Mouse (Mus musculus) kidney, embryonic 16.5 days (tissue): ENCODE measurements around the gene Tnr. TPM values are rescaled to one million over a fixed set of nuclear protein-coding genes. Genes with fewer than 3 reads are reported as not detected.

Source experiments
- ATAC-seq: fragments of 200-750 bp; cut with Nextera tagmentation; 2 replicates; pipeline ENCODE4 v1.8.0; 2017; ENCODE audit warnings: moderate TSS enrichment; ENCODE audit not compliant: low FRiP score, low TSS enrichment
- H3K27ac ChIP-seq: fragments of 300-500 bp; sonication (generic); 2 replicates; pipeline ENCODE4 v1.5.1; 2014; ENCODE audit warnings: low read length
- H3K27me3 ChIP-seq: fragments of 300-500 bp; sonication (generic); 2 replicates; pipeline ENCODE4 v1.6.1; 2014; ENCODE audit warnings: low read length, control low read depth, mixed read lengths; ENCODE audit not compliant: insufficient read depth
- H3K36me3 ChIP-seq: fragments of 300-500 bp; sonication (generic); 2 replicates; pipeline ENCODE4 v1.6.1; 2014; ENCODE audit warnings: low read length, control low read depth, mixed read lengths; ENCODE audit not compliant: insufficient read depth
- H3K4me1 ChIP-seq: fragments of 300-500 bp; sonication (generic); 2 replicates; pipeline ENCODE4 v1.6.1; 2014; ENCODE audit warnings: low read length, control low read depth, mixed read lengths; ENCODE audit not compliant: insufficient read depth
- H3K4me2 ChIP-seq: fragments of 300-500 bp; sonication (generic); replicated peaks from 2 replicates; pipeline ENCODE4 v1.6.1; 2014; ENCODE audit warnings: low read depth, low read length
- H3K4me3 ChIP-seq: fragments of 300-500 bp; sonication (generic); 2 replicates; pipeline ENCODE4 v1.5.1; 2014; ENCODE audit warnings: mild to moderate bottlenecking, low read length
- H3K9ac ChIP-seq: fragments of 300-500 bp; sonication (generic); replicated peaks from 2 replicates; pipeline ENCODE4 v1.6.1; 2014; ENCODE audit warnings: low read length
- H3K9me3 ChIP-seq: fragments of 300-500 bp; sonication (generic); 2 replicates; pipeline ENCODE4 v1.6.1; 2016; ENCODE audit warnings: low read length, control low read depth
- WGBS: fragments of 180-500 bp; shearing (Covaris S2); extraction: QIAGEN DNeasy Blood & Tissue Kit; methylation state at CpG from one replicate; pipeline ENCODE4 v1.1.7; 2014; 5-methylcytosine and 5-hydroxymethylcytosine counted together
- polyA plus RNA-seq: library from polyadenylated mRNA; unstranded; fragments of >200 nt; fragmentation: Nextera tagmentation; extraction: Ambion mirVana; gene quantifications from 2 replicates; pipeline ENCODE4 v1.2.1, GENCODE M21; 2015

Gene Tnr
- polyA plus RNA-seq, 1 experiment from 2014 or later = not detected

GRCm38 (mm10) chr1:159561616-159562015 lies 38.0 kb downstream of the Tnr start:
- ATAC-seq = no peak

DNA sequence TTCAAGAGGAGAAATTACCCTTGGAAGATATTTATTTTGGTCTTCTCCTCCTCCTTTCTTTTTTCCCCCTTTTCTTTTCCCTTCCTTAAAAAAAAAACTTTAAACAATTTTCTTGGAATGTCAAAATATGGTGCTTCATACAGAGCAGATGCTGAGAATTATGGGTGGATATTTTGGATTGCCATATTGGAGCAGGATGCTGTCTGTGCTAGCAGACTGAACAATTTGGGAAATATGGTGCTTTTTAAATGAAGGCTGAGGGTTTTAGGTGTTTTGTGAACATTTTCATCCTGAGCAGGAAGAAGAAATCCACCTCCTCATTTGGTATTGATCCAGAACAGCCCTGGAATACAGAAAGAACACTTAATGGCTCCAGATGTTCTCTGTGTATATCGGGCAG lies 41.6 kb downstream of the Tnr start:
- Histone ChIP-seq H3K27ac (no peak overlapping the region), H3K4me3 (no peak overlapping the region)

More at GRCm38 (mm10) chr1:159561616-159562015, 38.0 kb downstream of the Tnr start:
- 77% methylated on average over 3 of the region's 3 CpGs for WGBS
- H3K36me3 ChIP-seq = no peaks in the 10 kb centered on the region
- no peaks in the 10 kb centered on the region for H3K27me3 ChIP-seq
- 0 out of 2 replicates have a peak, but pooled peaks cover under 1% of the 10 kb centered on the region for H3K4me1 ChIP-seq
- H3K27ac ChIP-seq = no peak overlapping the region
- no peak overlapping the region for H3K4me2 ChIP-seq
- no peak overlapping the region for H3K9ac ChIP-seq
- no peak overlapping the region for H3K4me3 ChIP-seq
- H3K9me3 ChIP-seq = no peaks in the 10 kb centered on the region

DNA sequence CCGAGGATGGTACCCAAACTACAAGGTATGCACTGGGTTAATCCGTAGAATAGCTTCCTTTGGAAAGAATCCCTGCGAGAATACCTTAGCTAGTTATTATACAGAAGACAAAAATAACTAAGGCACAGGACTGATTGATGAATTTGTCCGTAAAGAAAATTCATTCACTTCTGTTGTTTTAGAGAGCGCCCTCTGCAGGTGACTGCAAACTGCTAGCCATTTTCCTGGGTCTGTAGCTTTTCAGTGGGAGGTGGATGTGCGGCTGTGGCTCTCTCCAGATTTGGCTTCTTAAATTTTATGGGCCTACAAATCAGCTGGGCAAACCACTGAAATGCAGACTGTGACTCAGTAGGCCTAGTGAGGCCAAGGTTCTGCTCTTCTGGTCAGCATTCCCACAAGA lies 42.5 kb downstream of the Tnr start:
- Histone ChIP-seq H3K4me1 (0 out of 2 replicates have a peak, but pooled peaks cover 3% of the 10 kb centered on the region), H3K4me3 (no peak overlapping the region), H3K9ac (no peak overlapping the region), H3K27me3 (no peaks in the 10 kb centered on the region), H3K27ac (no peak overlapping the region), H3K36me3 (no peaks in the 10 kb centered on the region), H3K4me2 (no peak overlapping the region), H3K9me3 (no peaks in the 10 kb centered on the region)
- 76% methylated on average over 6 of the region's 6 CpGs for WGBS
- no peak for ATAC-seq

More for the DNA sequence above, 41.6 kb downstream of the Tnr start:
- Histone ChIP-seq H3K9me3 (no peaks in the 10 kb centered on the region), H3K4me2 (no peak overlapping the region), H3K9ac (no peak overlapping the region), H3K36me3 (no peaks in the 10 kb centered on the region), H3K4me1 (0 out of 2 replicates have a peak, but pooled peaks cover 3% of the 10 kb centered on the region), H3K27me3 (no peaks in the 10 kb centered on the region)
- ATAC-seq = no peak
- 83% methylated on average over 1 of the region's 1 CpGs for WGBS

- Histone ChIP-seq H3K27ac (no peak overlapping the region), H3K36me3 (no peaks in the 10 kb centered on the region), H3K4me3 (no peak overlapping the region), H3K27me3 (no peaks in the 10 kb centered on the region), H3K9ac (no peak overlapping the region), H3K4me1 (0 out of 2 replicates have a peak, but pooled peaks cover 3% of the 10 kb centered on the region), H3K9me3 (no peaks in the 10 kb centered on the region), H3K4me2 (no peak overlapping the region)
- WGBS = 71% methylated on average over 7 of the region's 7 CpGs
- no peak for ATAC-seq
Measured at GRCm38 (mm10) chr1:159567171-159567570, 43.6 kb downstream of the Tnr start.

DNA sequence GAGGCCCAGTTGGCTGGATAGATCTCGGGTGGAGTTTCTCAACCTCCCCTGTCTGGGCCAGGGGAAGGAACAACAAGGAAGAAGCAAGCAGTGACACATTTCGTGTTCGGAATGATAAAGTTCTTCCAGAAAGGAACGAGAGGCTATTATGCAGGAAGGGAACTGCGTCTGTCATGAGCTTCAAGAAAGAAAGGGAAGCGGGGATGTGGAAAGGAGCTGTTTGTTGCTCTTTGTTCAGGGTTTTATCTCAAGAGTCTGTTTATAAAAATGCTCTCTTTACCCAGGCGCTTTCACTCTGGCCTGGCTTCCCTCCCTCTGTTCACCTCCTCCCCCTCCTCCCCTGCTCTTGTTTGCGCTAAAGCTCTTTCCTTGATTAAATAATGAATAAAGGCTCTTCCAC lies 46.7 kb downstream of the Tnr start:
- H3K9ac ChIP-seq = no peak overlapping the region
- no peaks in the 10 kb centered on the region for H3K36me3 ChIP-seq
- 41% methylated on average over 8 of the region's 8 CpGs for WGBS
- no peak overlapping the region for H3K4me2 ChIP-seq
- H3K27ac ChIP-seq = no peak overlapping the region
- no peak for ATAC-seq
- 0 out of 2 replicates have a peak, but pooled peaks cover 3% of the 10 kb centered on the region for H3K4me1 ChIP-seq
- no peaks in the 10 kb centered on the region for H3K9me3 ChIP-seq
- H3K4me3 ChIP-seq = no peak overlapping the region
- no peaks in the 10 kb centered on the region for H3K27me3 ChIP-seq

- Histone ChIP-seq H3K27me3 (no peaks in the 10 kb centered on the region), H3K9me3 (no peaks in the 10 kb centered on the region), H3K4me2 (no peak overlapping the region), H3K4me1 (0 out of 2 replicates have a peak, but pooled peaks cover 3% of the 10 kb centered on the region), H3K27ac (no peak overlapping the region), H3K36me3 (no peaks in the 10 kb centered on the region), H3K9ac (no peak overlapping the region), H3K4me3 (no peak overlapping the region)
- ATAC-seq = no peak
- WGBS = 66% methylated on average over 2 of the region's 2 CpGs
Measured at GRCm38 (mm10) chr1:159570831-159571230, 47.3 kb downstream of the Tnr start.

GRCm38 (mm10) chr1:159571951-159572350 lies 48.4 kb downstream of the Tnr start:
- 91% methylated on average over 3 of the region's 3 CpGs for WGBS
- H3K27ac ChIP-seq = no peak overlapping the region
- ATAC-seq = no peak
- no peaks in the 10 kb centered on the region for H3K36me3 ChIP-seq
- H3K4me3 ChIP-seq = no peak overlapping the region
- no peak overlapping the region for H3K9ac ChIP-seq
- no peak overlapping the region for H3K4me2 ChIP-seq
- H3K9me3 ChIP-seq = no peaks in the 10 kb centered on the region
- H3K4me1 ChIP-seq = no peaks in the 10 kb centered on the region
- H3K27me3 ChIP-seq = no peaks in the 10 kb centered on the region

GRCm38 (mm10) chr1:159573116-159573515 lies 49.5 kb downstream of the Tnr start:
- Histone ChIP-seq H3K36me3 (no peaks in the 10 kb centered on the region), H3K9me3 (no peaks in the 10 kb centered on the region), H3K9ac (no peak overlapping the region), H3K27me3 (no peaks in the 10 kb centered on the region), H3K4me2 (no peak overlapping the region), H3K4me3 (no peak overlapping the region), H3K27ac (no peak overlapping the region), H3K4me1 (no peaks in the 10 kb centered on the region)
- 78% methylated on average over 2 of the region's 2 CpGs for WGBS
- no peak for ATAC-seq

DNA sequence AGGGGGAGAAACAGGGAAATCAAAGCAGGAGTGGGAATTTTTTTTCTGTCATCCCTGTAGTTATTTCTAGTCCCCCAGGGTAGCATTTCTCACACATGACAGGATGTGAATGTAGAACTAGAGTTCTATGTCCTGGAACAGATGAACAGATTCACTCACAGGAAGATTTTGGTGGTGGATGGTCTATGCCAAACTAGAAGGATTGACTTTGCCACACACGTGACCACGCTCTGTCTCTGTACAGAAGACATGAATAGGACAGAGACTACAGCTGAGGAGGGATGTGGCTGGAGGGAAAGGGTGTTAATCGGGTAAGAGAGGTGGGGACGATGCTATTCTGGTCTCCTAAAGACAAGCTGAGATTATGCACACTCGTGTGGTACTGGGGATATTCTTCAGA lies 51.1 kb downstream of the Tnr start:
- Histone ChIP-seq H3K9me3 (no peaks in the 10 kb centered on the region), H3K4me3 (no peak overlapping the region), H3K9ac (no peak overlapping the region), H3K27ac (no peak overlapping the region), H3K4me2 (no peak overlapping the region), H3K4me1 (no peaks in the 10 kb centered on the region), H3K36me3 (no peaks in the 10 kb centered on the region), H3K27me3 (no peaks in the 10 kb centered on the region)
- 80% methylated on average over 5 of the region's 5 CpGs for WGBS
- ATAC-seq = no peak

GRCm38 (mm10) chr1:159576246-159576645 lies 52.7 kb downstream of the Tnr start:
- no peak overlapping the region for H3K4me3 ChIP-seq
- H3K36me3 ChIP-seq = no peaks in the 10 kb centered on the region
- H3K4me2 ChIP-seq = no peak overlapping the region
- H3K9me3 ChIP-seq = no peaks in the 10 kb centered on the region
- H3K27me3 ChIP-seq = no peaks in the 10 kb centered on the region
- H3K9ac ChIP-seq = no peak overlapping the region
- no peak for ATAC-seq
- no peak overlapping the region for H3K27ac ChIP-seq
- 58% methylated on average over 2 of the region's 2 CpGs for WGBS
- H3K4me1 ChIP-seq = no peaks in the 10 kb centered on the region
